Mouse (Mus musculus) forebrain, embryonic 11.5 days (tissue): ENCODE measurements at regions not wholly inside any gene's neighbourhood (a gene's known extent, or its start where the extent isn't known, plus 50 kb on each side); places are given as distances from the start of the nearest gene placed in this dataset.

Experiments
- ATAC-seq: fragments of 200-750 bp; cut with Nextera tagmentation; replicated peaks from 2 replicates; pipeline ENCODE4 v1.8.0; 2017; ENCODE audit warnings: moderate TSS enrichment; ENCODE audit not compliant: low FRiP score
- DNase-seq: peaks from one replicate; pipeline ENCODE4 v3.0.0-alpha.2; 2017; ENCODE audit warnings: low spot score
- H3K27ac ChIP-seq: fragments of 300-500 bp; sonication (generic); 2 replicates; pipeline ENCODE4 v1.5.1; 2014; ENCODE audit warnings: low read depth, low read length
- H3K27me3 ChIP-seq: fragments of 300-500 bp; sonication (generic); 2 replicates; pipeline ENCODE4 v1.6.1; 2014; ENCODE audit warnings: mild to moderate bottlenecking, low read length, mixed read lengths; ENCODE audit not compliant: control insufficient read depth, insufficient read depth
- H3K36me3 ChIP-seq: fragments of 300-500 bp; sonication (generic); 2 replicates; pipeline ENCODE4 v1.6.1; 2014; ENCODE audit warnings: mild to moderate bottlenecking, low read length, moderate library complexity, mixed read lengths; ENCODE audit not compliant: control insufficient read depth, insufficient read depth
- H3K4me1 ChIP-seq: fragments of 300-500 bp; sonication (generic); replicated peaks from 2 replicates; pipeline ENCODE4 v1.6.1; 2014; ENCODE audit warnings: low read length, mixed read lengths; ENCODE audit not compliant: control insufficient read depth, insufficient read depth
- H3K4me2 ChIP-seq: fragments of 300-500 bp; sonication (generic); 2 replicates; pipeline ENCODE4 v1.6.1; 2014; ENCODE audit warnings: low read depth, mild to moderate bottlenecking, low read length, moderate library complexity, mixed read lengths; ENCODE audit not compliant: severe bottlenecking
- H3K4me3 ChIP-seq: fragments of 300-500 bp; sonication (generic); 2 replicates; pipeline ENCODE4 v1.5.1; 2014; ENCODE audit warnings: low read depth, low read length
- H3K9ac ChIP-seq: fragments of 300-500 bp; sonication (generic); 2 replicates; pipeline ENCODE4 v1.6.1; 2014; ENCODE audit warnings: low read length
- H3K9me3 ChIP-seq: fragments of 300-500 bp; sonication (generic); 2 replicates; pipeline ENCODE4 v1.6.1; 2016; ENCODE audit warnings: low read length, mixed read lengths; ENCODE audit not compliant: control insufficient read depth
- WGBS: fragments of 180-500 bp; shearing (Covaris S2); extraction: QIAGEN DNeasy Blood & Tissue Kit; methylation state at CpG from one replicate; pipeline ENCODE4 v1.1.7; 2014; 5-methylcytosine and 5-hydroxymethylcytosine counted together

GRCm38 (mm10) chr8:26834604-26835003, 142.5 kb upstream of the Zfp703 start:
- H3K9me3 ChIP-seq, result no peaks in the 10 kb centered on the region
- H3K4me2 ChIP-seq, result no peak overlapping the region
- no peak for DNase-seq
- H3K36me3 ChIP-seq, result no peaks in the 10 kb centered on the region
- H3K4me1 ChIP-seq, result no peaks in the 10 kb centered on the region
- no peak overlapping the region for H3K4me3 ChIP-seq
- no peak overlapping the region for H3K9ac ChIP-seq
- H3K27me3 ChIP-seq, result no peaks in the 10 kb centered on the region
- H3K27ac ChIP-seq, result no peak overlapping the region
- ATAC-seq, result no peak
- 86% methylated on average over 13 of the region's 13 CpGs for WGBS

- WGBS, result 79% methylated on average over 8 of the region's 8 CpGs
- Histone ChIP-seq H3K4me2 (no peak overlapping the region), H3K4me3 (no peak overlapping the region), H3K27ac (no peak overlapping the region), H3K9me3 (no peaks in the 10 kb centered on the region), H3K36me3 (no peaks in the 10 kb centered on the region), H3K27me3 (no peaks in the 10 kb centered on the region), H3K9ac (no peak overlapping the region), H3K4me1 (no peaks in the 10 kb centered on the region)
- DNase-seq, result no peak
- ATAC-seq, result no peak
Observed at GRCm38 (mm10) chr8:26835076-26835475, 142.0 kb upstream of the Zfp703 start.

GRCm38 (mm10) chr8:26835616-26836015, 141.5 kb upstream of the Zfp703 start:
- no peak for DNase-seq
- H3K4me2 ChIP-seq, result no peak overlapping the region
- no peak overlapping the region for H3K27ac ChIP-seq
- H3K27me3 ChIP-seq, result no peaks in the 10 kb centered on the region
- 82% methylated on average over 6 of the region's 6 CpGs for WGBS
- no peak for ATAC-seq
- H3K9ac ChIP-seq, result no peak overlapping the region
- no peaks in the 10 kb centered on the region for H3K36me3 ChIP-seq
- H3K9me3 ChIP-seq, result no peaks in the 10 kb centered on the region
- H3K4me1 ChIP-seq, result peaks cover 3% of the 10 kb centered on the region; the same call in 1 of the 2 replicates
- H3K4me3 ChIP-seq, result no peak overlapping the region

GRCm38 (mm10) chr8:26836552-26836951, 140.6 kb upstream of the Zfp703 start:
- Histone ChIP-seq H3K27ac (no peak overlapping the region), H3K4me2 (no peak overlapping the region), H3K4me3 (no peak overlapping the region), H3K9me3 (no peaks in the 10 kb centered on the region), H3K9ac (no peak overlapping the region), H3K27me3 (no peaks in the 10 kb centered on the region), H3K36me3 (no peaks in the 10 kb centered on the region), H3K4me1 (peaks cover 4% of the 10 kb centered on the region; the same call in 1 of the 2 replicates)
- ATAC-seq (no peak), DNase-seq (no peak)
- 94% methylated on average over 7 of the region's 7 CpGs for WGBS

GRCm38 (mm10) chr8:26840286-26840685, 136.8 kb upstream of the Zfp703 start:
- ATAC-seq, result no peak
- H3K4me2 ChIP-seq, result no peak overlapping the region
- peaks cover 4% of the 10 kb centered on the region; the same call in 1 of the 2 replicates for H3K4me1 ChIP-seq
- 62% methylated on average over 2 of the region's 2 CpGs for WGBS
- no peaks in the 10 kb centered on the region for H3K36me3 ChIP-seq
- H3K9ac ChIP-seq, result no peak overlapping the region
- H3K4me3 ChIP-seq, result no peak overlapping the region
- no peaks in the 10 kb centered on the region for H3K27me3 ChIP-seq
- DNase-seq, result no peak
- H3K9me3 ChIP-seq, result no peaks in the 10 kb centered on the region
- no peak overlapping the region for H3K27ac ChIP-seq

GRCm38 (mm10) chr8:26840745-26841680, 136.1 kb upstream of the Zfp703 start:
- DNase-seq, result no peak
- Histone ChIP-seq H3K4me3 (no peak overlapping the region), H3K36me3 (no peaks in the 10 kb centered on the region), H3K4me1 (peaks cover 4% of the 10 kb centered on the region; the same call in 1 of the 2 replicates), H3K9ac (no peak overlapping the region), H3K27ac (no peak overlapping the region), H3K4me2 (no peak overlapping the region), H3K27me3 (no peaks in the 10 kb centered on the region), H3K9me3 (no peaks in the 10 kb centered on the region)
- 66% methylated on average over 12 of the region's 12 CpGs for WGBS
- ATAC-seq, result no peak

- H3K36me3 ChIP-seq, result no peaks in the 10 kb centered on the region
- H3K27me3 ChIP-seq, result no peaks in the 10 kb centered on the region
- no peak overlapping the region for H3K27ac ChIP-seq
- no peaks in the 10 kb centered on the region for H3K9me3 ChIP-seq
- H3K4me1 ChIP-seq, result peaks cover 4% of the 10 kb centered on the region; the same call in 1 of the 2 replicates
- no peak overlapping the region for H3K9ac ChIP-seq
- no peak overlapping the region for H3K4me2 ChIP-seq
- ATAC-seq, result no peak
- 68% methylated on average over 6 of the region's 6 CpGs for WGBS
- no peak overlapping the region for H3K4me3 ChIP-seq
- DNase-seq, result no peak
Observed at GRCm38 (mm10) chr8:26843714-26844113, 133.4 kb upstream of the Zfp703 start.

GRCm38 (mm10) chr8:26844132-26844808, 132.9 kb upstream of the Zfp703 start:
- ATAC-seq (no peak), DNase-seq (no peak)
- H3K9ac ChIP-seq, result no peak overlapping the region
- no peaks in the 10 kb centered on the region for H3K9me3 ChIP-seq
- H3K4me2 ChIP-seq, result no peak overlapping the region
- peaks cover 4% of the 10 kb centered on the region; the same call in 1 of the 2 replicates for H3K4me1 ChIP-seq
- WGBS, result 67% methylated on average over 8 of the region's 8 CpGs
- H3K27me3 ChIP-seq, result no peaks in the 10 kb centered on the region
- H3K36me3 ChIP-seq, result no peaks in the 10 kb centered on the region
- H3K27ac ChIP-seq, result no peak overlapping the region
- H3K4me3 ChIP-seq, result no peak overlapping the region
